9 mouse cellular contexts compared by ENCODE assay signal in the genomic region with DNA sequence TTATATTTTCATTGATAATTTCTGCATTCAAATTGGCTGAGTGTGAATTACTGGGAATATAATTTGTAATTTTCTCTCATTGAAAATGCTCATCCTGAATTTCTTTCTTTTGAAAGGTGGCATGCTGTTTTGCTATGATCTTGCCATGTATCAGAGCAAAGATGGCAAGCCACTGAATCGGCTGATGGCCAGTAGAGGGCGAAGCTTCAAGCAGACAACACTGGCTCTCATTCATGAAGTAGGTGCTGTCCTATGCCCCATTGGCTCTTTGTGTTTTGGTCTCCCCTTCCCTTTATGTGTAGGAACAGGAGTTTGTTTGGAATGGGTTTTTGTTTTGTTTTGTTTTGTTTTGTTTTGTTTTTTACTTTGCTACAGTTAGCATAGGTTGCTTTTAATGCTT.
DNase-seq lines count a peak whose midpoint lies in the region; ATAC-seq and TF ChIP-seq lines count a peak whose summit lies in the region.
"Had no signal": no experiment of that assay in that cellular context is flagged by ENCODE, and none has a peak within 500 bp of the region (broad histone marks: within the 10 kb centered on the region; RNA-seq: fewer than 3 reads in every experiment).

No protein-coding gene starts in this region.

- no peak for TF ChIP-seq POLR2A in testis, adult 2 months (IDR thresholded peaks at IDR 0.05; ENCODE audit: control insufficient read depth, low read depth, low read length)
- TF ChIP-seq POLR2A in small intestine, adult 2 months (IDR thresholded peaks at IDR 0.05; ENCODE audit: low read depth, low read length): no peak

- H3K4me2 ChIP-seq in heart, embryonic 11.5 days: no peak overlapping the region
- H3K4me2 ChIP-seq: limb, embryonic 13.5 days had no signal

- no peak for ATAC-seq in heart, embryonic 11.5 days (replicated peaks; ENCODE audit: insufficient number of reproducible peaks, low FRiP score, low TSS enrichment)
- ATAC-seq in erythroblast, adult 5-6 weeks (replicated peaks; ENCODE audit: low FRiP score, poor library complexity, severe bottlenecking): no peak

- H3K27ac ChIP-seq in heart, embryonic 11.5 days (ENCODE audit: low read depth, low read length): no peak overlapping the region
- no peak overlapping the region for H3K27ac ChIP-seq in testis, adult 2 months (ENCODE audit: control insufficient read depth, insufficient read depth, low read depth, low read length)
- no peak overlapping the region for H3K27ac ChIP-seq in small intestine, adult 2 months (ENCODE audit: insufficient read depth, low read depth, low read length)
- H3K27ac ChIP-seq: limb, embryonic 13.5 days had no signal

- peak; percentile 20; the same call in 1 of the 2 replicates for TF ChIP-seq CTCF in testis, adult 2 months (IDR thresholded peaks at IDR 0.05; ENCODE audit: control insufficient read depth, insufficient read depth, insufficient replicate concordance, low read depth, low read length)
- TF ChIP-seq CTCF in small intestine, adult 2 months (IDR thresholded peaks at IDR 0.05; ENCODE audit: extremely low read depth, insufficient read length, insufficient replicate concordance, low read depth, low read length): peak; percentile 42; the same call in 1 of the 2 replicates

- 51% methylated on average over 2 of the region's 2 CpGs for WGBS in heart, embryonic 11.5 days (ENCODE audit: insufficient replicate concordance)
- WGBS in large intestine, adult 2 months: 53% methylated on average over 2 of the region's 2 CpGs
- WGBS in small intestine, adult 2 months: 53% methylated on average over 2 of the region's 2 CpGs

- H3K27me3 ChIP-seq in heart, embryonic 11.5 days (ENCODE audit: control insufficient read depth, insufficient read depth, low read length): no peaks in the 10 kb centered on the region
- H3K27me3 ChIP-seq in testis, adult 2 months (ENCODE audit: control insufficient read depth, insufficient read depth, low read length): no peaks in the 10 kb centered on the region
- no peaks in the 10 kb centered on the region for H3K27me3 ChIP-seq in small intestine, adult 2 months (ENCODE audit: control insufficient read depth, insufficient read depth, low read length)
- H3K27me3 ChIP-seq: limb, embryonic 13.5 days had no signal

- H3K9me3 ChIP-seq in heart, embryonic 11.5 days (replicated peaks; ENCODE audit: control insufficient read depth, low read length): no peaks in the 10 kb centered on the region
- H3K9me3 ChIP-seq: limb, embryonic 13.5 days had no signal

- no peaks in the 10 kb centered on the region; the same call in 1 of the 2 replicates for H3K4me1 ChIP-seq in heart, embryonic 11.5 days (ENCODE audit: control insufficient read depth, insufficient read depth, low read length)
- no peaks in the 10 kb centered on the region for H3K4me1 ChIP-seq in testis, adult 2 months (ENCODE audit: control insufficient read depth, insufficient read depth, low read length)
- H3K4me1 ChIP-seq in small intestine, adult 2 months (ENCODE audit: control insufficient read depth, insufficient read depth, insufficient read length, low read length): no peaks in the 10 kb centered on the region
- H3K4me1 ChIP-seq: limb, embryonic 13.5 days had no signal

- DNase-seq in heart, adult 8-10 months (ENCODE audit: low spot score): peak; percentile 7
- DNase-seq in testis, postnatal 14 days (ENCODE audit: low spot score): no peak
- DNase-seq in cerebellum, postnatal 14 days: peak; percentile 70 to 75
- peak; percentile 1 for DNase-seq in large intestine, adult 2 months (ENCODE audit: low read depth, low spot score)

- H3K36me3 ChIP-seq in heart, embryonic 11.5 days (ENCODE audit: control insufficient read depth, insufficient read depth, low read length): no peaks in the 10 kb centered on the region
- no peaks in the 10 kb centered on the region for H3K36me3 ChIP-seq in testis, adult 2 months (ENCODE audit: control insufficient read depth, insufficient read depth, low read length)
- no peaks in the 10 kb centered on the region for H3K36me3 ChIP-seq in small intestine, adult 2 months (ENCODE audit: control insufficient read depth, insufficient read depth, low read length)
- H3K36me3 ChIP-seq: limb, embryonic 13.5 days had no signal

- no peak overlapping the region for H3K9ac ChIP-seq in heart, embryonic 11.5 days (ENCODE audit: low read depth, low read length)
- H3K9ac ChIP-seq: limb, embryonic 13.5 days had no signal

- no peak overlapping the region for H3K4me3 ChIP-seq in heart, embryonic 11.5 days (ENCODE audit: low read depth, low read length)
- H3K4me3 ChIP-seq in testis, adult 2 months (ENCODE audit: control insufficient read depth, low read depth, low read length): no peak overlapping the region
- no peak overlapping the region for H3K4me3 ChIP-seq in small intestine, adult 2 months (ENCODE audit: low read depth, low read length)
- H3K4me3 ChIP-seq: limb, embryonic 13.5 days had no signal
